Mouse (Mus musculus): ENCODE data around the gene Zc3hav1.

- TF ChIP-seq POLR2A (IDR thresholded peaks at IDR 0.05; ENCODE audit: control insufficient read depth, low read depth, low read length) = no peak
- TF ChIP-seq CTCF (IDR thresholded peaks at IDR 0.05; ENCODE audit: control insufficient read depth, insufficient read depth, insufficient replicate concordance, low read depth, low read length) = no peak
Measured at GRCm38 (mm10) chr6:38298246-38298635, 56.2 kb downstream of the Zc3hav1 start.
